Mouse (Mus musculus): ENCODE results near the gene Akap2. TPM values are rescaled to one million over a fixed set of nuclear protein-coding genes. Genes with fewer than 3 reads are reported as not detected.

Gene Akap2
- polyA plus RNA-seq, 1 experiment from 2014 or later = 42.4 TPM

GRCm38 (mm10) chr4:57833060-57833459 is 115.6 kb downstream of the Akap2 start:
- ATAC-seq (replicated peaks; ENCODE audit: extremely low read depth, insufficient read depth, low FRiP score) = no peak
- Histone ChIP-seq H3K4me1 (ENCODE audit: control insufficient read depth, insufficient read depth, low read length) (peaks cover 64% of the 10 kb centered on the region), H3K27ac (ENCODE audit: low read length) (peak overlapping the region; percentile 42), H3K4me3 (ENCODE audit: low read length) (no peak overlapping the region), H3K4me2 (ENCODE audit: low read depth, low read length) (no peak overlapping the region), H3K27me3 (ENCODE audit: control insufficient read depth, insufficient read depth, low read length) (no peaks in the 10 kb centered on the region), H3K36me3 (ENCODE audit: control insufficient read depth, insufficient read depth) (no peaks in the 10 kb centered on the region), H3K9ac (ENCODE audit: low read length) (no peak overlapping the region), H3K9me3 (replicated peaks; ENCODE audit: control insufficient read depth, low read length) (no peaks in the 10 kb centered on the region)
- 69% methylated on average over 4 of the region's 4 CpGs for WGBS

- Histone ChIP-seq H3K36me3 (ENCODE audit: control insufficient read depth, insufficient read depth) (no peaks in the 10 kb centered on the region), H3K9ac (ENCODE audit: low read length) (no peak overlapping the region), H3K4me1 (ENCODE audit: control insufficient read depth, insufficient read depth, low read length) (peaks cover 57% of the 10 kb centered on the region), H3K9me3 (replicated peaks; ENCODE audit: control insufficient read depth, low read length) (no peaks in the 10 kb centered on the region), H3K27me3 (ENCODE audit: control insufficient read depth, insufficient read depth, low read length) (no peaks in the 10 kb centered on the region), H3K4me3 (ENCODE audit: low read length) (no peak overlapping the region), H3K4me2 (ENCODE audit: low read depth, low read length) (no peak overlapping the region), H3K27ac (ENCODE audit: low read length) (peak overlapping the region; percentile 29)
- 34% methylated on average over 4 of the region's 4 CpGs for WGBS
- peak; percentile 21; the same call in 1 of the 2 replicates for ATAC-seq (replicated peaks; ENCODE audit: extremely low read depth, insufficient read depth, low FRiP score)
Measured at GRCm38 (mm10) chr4:57834141-57834540, 116.7 kb downstream of the Akap2 start.

GRCm38 (mm10) chr4:57837089-57837488 is 119.6 kb downstream of the Akap2 start:
- Histone ChIP-seq H3K9ac (ENCODE audit: low read length) (peak overlapping the region; percentile 34; the same call in 1 of the 2 replicates), H3K4me2 (ENCODE audit: low read depth, low read length) (peak overlapping the region; percentile 32), H3K27ac (ENCODE audit: low read length) (peak overlapping the region; percentile 73), H3K4me3 (ENCODE audit: low read length) (no peak overlapping the region), H3K4me1 (ENCODE audit: control insufficient read depth, insufficient read depth, low read length) (peaks cover 43% of the 10 kb centered on the region), H3K36me3 (ENCODE audit: control insufficient read depth, insufficient read depth) (no peaks in the 10 kb centered on the region), H3K27me3 (ENCODE audit: control insufficient read depth, insufficient read depth, low read length) (no peaks in the 10 kb centered on the region), H3K9me3 (replicated peaks; ENCODE audit: control insufficient read depth, low read length) (no peaks in the 10 kb centered on the region)
- 0 out of 2 replicates have a peak, but pooled peaks have one; percentile 8 for ATAC-seq (replicated peaks; ENCODE audit: extremely low read depth, insufficient read depth, low FRiP score)
- WGBS = 37% methylated on average over 9 of the region's 9 CpGs

GRCm38 (mm10) chr4:57839343-57839742 is 121.9 kb downstream of the Akap2 start:
- H3K9me3 ChIP-seq (replicated peaks; ENCODE audit: control insufficient read depth, low read length) = no peaks in the 10 kb centered on the region
- ATAC-seq (replicated peaks; ENCODE audit: extremely low read depth, insufficient read depth, low FRiP score) = no peak
- H3K4me3 ChIP-seq (ENCODE audit: low read length) = no peak overlapping the region
- H3K4me1 ChIP-seq (ENCODE audit: control insufficient read depth, insufficient read depth, low read length) = peaks cover 28% of the 10 kb centered on the region
- H3K4me2 ChIP-seq (ENCODE audit: low read depth, low read length) = no peak overlapping the region
- no peaks in the 10 kb centered on the region for H3K27me3 ChIP-seq (ENCODE audit: control insufficient read depth, insufficient read depth, low read length)
- H3K36me3 ChIP-seq (ENCODE audit: control insufficient read depth, insufficient read depth) = no peaks in the 10 kb centered on the region
- peak overlapping the region; percentile 16; the same call in 1 of the 2 replicates for H3K27ac ChIP-seq (ENCODE audit: low read length)
- no peak overlapping the region for H3K9ac ChIP-seq (ENCODE audit: low read length)
- 41% methylated on average over 4 of the region's 4 CpGs for WGBS

GRCm38 (mm10) chr4:57841911-57842310 is 124.5 kb downstream of the Akap2 start:
- WGBS = 71% methylated on average over 1 of the region's 1 CpGs
- no peaks in the 10 kb centered on the region for H3K27me3 ChIP-seq (ENCODE audit: control insufficient read depth, insufficient read depth, low read length)
- no peak overlapping the region for H3K4me3 ChIP-seq (ENCODE audit: low read length)
- H3K36me3 ChIP-seq (ENCODE audit: control insufficient read depth, insufficient read depth) = no peaks in the 10 kb centered on the region
- no peak for ATAC-seq (replicated peaks; ENCODE audit: extremely low read depth, insufficient read depth, low FRiP score)
- H3K4me2 ChIP-seq (ENCODE audit: low read depth, low read length) = no peak overlapping the region
- H3K27ac ChIP-seq (ENCODE audit: low read length) = 0 out of 2 replicates have a peak overlapping the region, but pooled peaks have one; percentile 6
- peaks cover 30% of the 10 kb centered on the region for H3K4me1 ChIP-seq (ENCODE audit: control insufficient read depth, insufficient read depth, low read length)
- H3K9ac ChIP-seq (ENCODE audit: low read length) = no peak overlapping the region
- H3K9me3 ChIP-seq (replicated peaks; ENCODE audit: control insufficient read depth, low read length) = no peaks in the 10 kb centered on the region

GRCm38 (mm10) chr4:57842472-57843305 is 125.2 kb downstream of the Akap2 start:
- H3K27me3 ChIP-seq (ENCODE audit: control insufficient read depth, insufficient read depth, low read length) = no peaks in the 10 kb centered on the region
- no peak overlapping the region for H3K4me2 ChIP-seq (ENCODE audit: low read depth, low read length)
- ATAC-seq (replicated peaks; ENCODE audit: extremely low read depth, insufficient read depth, low FRiP score) = no peak
- H3K27ac ChIP-seq (ENCODE audit: low read length) = peak overlapping the region; percentile 19
- WGBS = 39% methylated on average over 11 of the region's 11 CpGs
- H3K9me3 ChIP-seq (replicated peaks; ENCODE audit: control insufficient read depth, low read length) = no peaks in the 10 kb centered on the region
- no peak overlapping the region for H3K9ac ChIP-seq (ENCODE audit: low read length)
- no peaks in the 10 kb centered on the region for H3K36me3 ChIP-seq (ENCODE audit: control insufficient read depth, insufficient read depth)
- H3K4me1 ChIP-seq (ENCODE audit: control insufficient read depth, insufficient read depth, low read length) = peaks cover 30% of the 10 kb centered on the region
- no peak overlapping the region for H3K4me3 ChIP-seq (ENCODE audit: low read length)

GRCm38 (mm10) chr4:57845031-57845431 is 127.6 kb downstream of the Akap2 start:
- Histone ChIP-seq H3K4me1 (ENCODE audit: control insufficient read depth, insufficient read depth, low read length) (peaks cover 39% of the 10 kb centered on the region), H3K9me3 (replicated peaks; ENCODE audit: control insufficient read depth, low read length) (no peaks in the 10 kb centered on the region), H3K27ac (ENCODE audit: low read length) (peak overlapping the region; percentile 98), H3K4me2 (ENCODE audit: low read depth, low read length) (peak overlapping the region; percentile 74), H3K27me3 (ENCODE audit: control insufficient read depth, insufficient read depth, low read length) (no peaks in the 10 kb centered on the region), H3K4me3 (ENCODE audit: low read length) (peak overlapping the region; percentile 69), H3K9ac (ENCODE audit: low read length) (peak overlapping the region; percentile 81), H3K36me3 (ENCODE audit: control insufficient read depth, insufficient read depth) (peaks cover 3% of the 10 kb centered on the region)
- 5% methylated on average over 10 of the region's 10 CpGs for WGBS
- peak; percentile 92 for ATAC-seq (replicated peaks; ENCODE audit: extremely low read depth, insufficient read depth, low FRiP score)

GRCm38 (mm10) chr4:57845541-57846210 is 128.2 kb downstream of the Akap2 start:
- no peak for ATAC-seq (replicated peaks; ENCODE audit: extremely low read depth, insufficient read depth, low FRiP score)
- peaks cover 10% of the 10 kb centered on the region for H3K36me3 ChIP-seq (ENCODE audit: control insufficient read depth, insufficient read depth)
- peaks cover 36% of the 10 kb centered on the region for H3K4me1 ChIP-seq (ENCODE audit: control insufficient read depth, insufficient read depth, low read length)
- peak overlapping the region; percentile 69 for H3K4me3 ChIP-seq (ENCODE audit: low read length)
- peak overlapping the region; percentile 74 for H3K4me2 ChIP-seq (ENCODE audit: low read depth, low read length)
- WGBS = 15% methylated on average over 12 of the region's 12 CpGs
- peak overlapping the region; percentile 81 for H3K9ac ChIP-seq (ENCODE audit: low read length)
- H3K9me3 ChIP-seq (replicated peaks; ENCODE audit: control insufficient read depth, low read length) = no peaks in the 10 kb centered on the region
- H3K27me3 ChIP-seq (ENCODE audit: control insufficient read depth, insufficient read depth, low read length) = no peaks in the 10 kb centered on the region
- H3K27ac ChIP-seq (ENCODE audit: low read length) = peak overlapping the region; percentile 98
